Mouse (Mus musculus): ENCODE results near the gene Vmn2r93.

Vmn2r93 gene

DNA sequence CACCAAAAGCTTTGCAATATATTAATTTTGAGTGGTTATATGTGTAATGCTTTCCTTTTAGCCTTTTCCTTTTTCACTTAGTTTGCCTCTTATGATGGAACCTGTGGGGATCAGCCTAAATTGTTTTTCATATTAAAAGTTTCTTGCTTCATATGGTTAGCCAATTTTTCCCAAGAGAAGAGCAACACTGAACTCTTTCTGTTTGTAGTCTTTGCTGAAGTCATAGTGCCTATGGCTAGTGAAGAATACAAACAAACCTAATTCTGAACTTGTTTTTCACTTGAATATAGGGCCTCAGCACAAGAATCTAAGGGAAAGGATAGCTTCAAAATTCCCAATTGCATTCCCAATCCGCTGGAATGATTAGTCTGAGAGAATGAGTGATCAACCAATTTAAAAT is at the start of gene Vmn2r93:
Gene Vmn2r93, plus strand, starts transcription at position 301 of the 400 bp plus-strand sequence.
- DNase-seq: no peak

DNA sequence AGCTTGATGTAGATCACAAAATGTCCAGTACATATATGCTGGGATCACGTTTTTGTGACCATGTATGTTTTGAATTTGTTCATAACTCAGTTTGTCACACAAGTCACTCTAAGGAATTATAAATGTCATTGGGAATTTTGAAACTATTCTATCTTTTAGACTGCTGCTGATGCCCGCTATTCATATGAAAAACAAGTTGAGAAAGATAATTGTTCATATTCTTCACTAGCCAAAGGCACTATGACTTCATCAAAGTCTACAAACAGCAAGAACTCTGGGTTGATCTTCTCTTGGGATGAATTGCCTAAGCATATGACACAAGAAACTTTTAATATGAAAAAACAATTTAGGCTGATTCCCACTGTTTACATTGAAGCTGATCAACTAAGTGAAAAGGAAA is 20.2 kb upstream of the Vmn2r93 start, which contains the start of gene Vmn2r94:
Gene Vmn2r94, minus strand, starts transcription at position 101 of the 400 bp plus-strand sequence.
- no peak for DNase-seq

DNA sequence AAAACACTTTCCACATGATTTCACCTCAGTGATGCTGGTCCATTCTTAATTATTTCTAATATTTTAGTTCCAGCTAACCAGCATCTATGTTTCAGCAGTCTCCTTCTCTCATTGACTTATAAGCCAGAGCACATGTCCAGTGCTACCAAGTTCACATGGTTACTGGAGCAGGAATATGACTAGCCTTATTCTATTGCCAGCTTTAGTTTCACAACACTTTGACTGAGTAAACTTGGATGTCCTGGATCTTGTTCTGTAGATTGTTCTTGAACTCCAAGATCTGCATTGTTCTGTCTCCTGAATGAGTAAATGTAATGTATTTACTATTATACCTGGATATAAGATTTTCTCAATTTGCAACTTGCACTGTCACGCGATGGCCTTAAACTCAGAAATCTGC is 25.1 kb downstream of the Vmn2r93 start:
- no peak for DNase-seq

DNA sequence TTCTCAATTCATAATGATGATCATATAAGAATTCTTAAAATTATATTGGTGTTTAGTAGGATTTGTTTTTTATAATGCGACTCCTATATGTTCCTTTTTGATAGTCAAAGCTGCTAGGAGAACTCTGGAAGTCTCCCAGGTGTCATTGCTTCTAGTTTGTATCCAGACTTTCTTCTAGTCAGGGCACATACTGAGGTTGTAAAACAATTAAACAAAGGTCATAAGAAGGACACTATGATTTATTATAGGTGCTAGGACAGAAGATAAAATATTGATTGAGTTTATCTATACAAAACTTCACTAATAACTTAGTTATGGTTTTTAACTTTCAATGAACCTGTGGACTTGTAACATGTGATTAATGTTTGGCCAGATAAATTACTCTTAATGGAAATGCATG is 62.1 kb downstream of the Vmn2r93 start:
- no peak for DNase-seq

DNA sequence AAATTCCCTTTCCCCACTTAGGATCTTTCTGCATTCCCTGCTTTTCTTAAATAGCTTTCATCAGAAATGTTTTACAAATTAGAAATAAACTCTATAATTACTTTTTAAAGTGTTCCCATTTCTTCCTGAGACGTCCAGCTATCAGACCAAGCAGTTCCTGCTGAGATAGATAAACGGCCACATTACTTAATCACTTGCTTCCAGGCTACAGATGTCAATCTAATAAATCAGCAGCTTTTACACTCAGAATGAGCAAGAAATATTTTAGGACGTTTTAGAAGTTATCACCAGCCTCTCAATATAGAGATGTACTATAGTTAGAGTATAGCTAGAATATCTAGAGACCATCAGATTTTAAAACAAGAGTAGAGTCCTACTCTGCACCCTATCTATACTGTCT is 62.7 kb downstream of the Vmn2r93 start:
- no peak for DNase-seq
